Mouse (Mus musculus) cerebellum, adult 2 months (tissue): ENCODE data around the gene Btbd17.

Source experiments
- CTCF ChIP-seq: fragments of 200-500 bp; IDR thresholded peaks from 2 replicates; pipeline ENCODE4 v1.5.1; 2011; ENCODE audit warnings: low read depth, mild to moderate bottlenecking, control low read depth, low read length, moderate library complexity, borderline replicate concordance; ENCODE audit not compliant: insufficient read depth
- POLR2A ChIP-seq: fragments of 200-500 bp; IDR thresholded peaks from 2 replicates; pipeline ENCODE4 v1.6.1; 2011; ENCODE audit warnings: low read length, control low read depth, borderline replicate concordance; ENCODE audit not compliant: insufficient read depth

- no peak for TF ChIP-seq POLR2A
- TF ChIP-seq CTCF = no peak
These were observed 34.7 kb upstream of the Btbd17 start for GRCm38 (mm10) chr11:114830433-114830773.
